Mouse (Mus musculus): ENCODE data around the gene Gm5678.
"Not testable (repeated sequence)": the region's sequence is repeated elsewhere in the genome, so short reads cannot be mapped to it uniquely, and the experiment has no call there.

Gene Gm5678

GRCm38 (mm10) chr16:93607669-93608101 lies 20.2 kb upstream of the Gm5678 start:
- peak; percentile 84 to 88 for DNase-seq (ENCODE audit: low spot score in 2 of 2)

DNA sequence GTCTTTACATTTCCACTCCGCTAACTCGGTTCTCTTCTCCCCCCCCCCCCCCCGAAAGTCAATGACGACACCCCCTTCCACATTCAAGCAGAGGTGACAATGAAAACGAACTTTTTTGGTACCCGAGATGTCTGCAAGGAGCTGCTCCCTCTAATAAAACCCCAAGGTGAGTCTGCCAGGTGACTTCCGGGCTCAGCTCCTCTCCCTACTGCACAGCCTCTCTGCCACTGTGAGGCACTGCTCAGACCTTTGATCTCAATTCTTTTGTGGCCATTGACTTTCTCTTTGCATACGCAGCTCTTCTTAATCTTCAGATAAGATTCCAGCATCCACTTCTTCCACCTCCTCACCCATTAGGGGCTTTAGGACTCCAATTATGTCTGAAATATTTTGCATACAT lies 19.2 kb upstream of the Gm5678 start:
- DNase-seq (ENCODE audit: low spot score in 2 of 2), result no peak

DNA sequence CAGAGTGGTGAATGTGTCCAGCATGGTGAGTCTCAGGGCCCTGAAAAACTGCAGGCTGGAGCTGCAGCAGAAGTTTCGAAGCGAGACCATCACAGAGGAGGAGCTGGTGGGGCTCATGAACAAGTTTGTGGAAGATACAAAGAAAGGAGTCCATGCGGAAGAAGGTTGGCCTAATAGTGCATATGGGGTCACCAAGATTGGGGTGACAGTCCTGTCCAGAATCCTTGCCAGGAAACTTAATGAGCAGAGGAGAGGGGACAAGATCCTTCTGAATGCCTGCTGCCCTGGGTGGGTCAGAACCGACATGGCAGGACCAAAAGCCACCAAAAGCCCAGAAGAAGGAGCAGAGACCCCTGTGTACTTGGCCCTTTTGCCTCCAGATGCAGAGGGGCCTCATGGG lies 18.1 kb upstream of the Gm5678 start:
- no peak for DNase-seq (ENCODE audit: low spot score in 2 of 2)

- no peak for DNase-seq (ENCODE audit: low spot score in 2 of 2)
These were observed 16.9 kb upstream of the Gm5678 start for GRCm38 (mm10) chr16:93610961-93611360.

DNA sequence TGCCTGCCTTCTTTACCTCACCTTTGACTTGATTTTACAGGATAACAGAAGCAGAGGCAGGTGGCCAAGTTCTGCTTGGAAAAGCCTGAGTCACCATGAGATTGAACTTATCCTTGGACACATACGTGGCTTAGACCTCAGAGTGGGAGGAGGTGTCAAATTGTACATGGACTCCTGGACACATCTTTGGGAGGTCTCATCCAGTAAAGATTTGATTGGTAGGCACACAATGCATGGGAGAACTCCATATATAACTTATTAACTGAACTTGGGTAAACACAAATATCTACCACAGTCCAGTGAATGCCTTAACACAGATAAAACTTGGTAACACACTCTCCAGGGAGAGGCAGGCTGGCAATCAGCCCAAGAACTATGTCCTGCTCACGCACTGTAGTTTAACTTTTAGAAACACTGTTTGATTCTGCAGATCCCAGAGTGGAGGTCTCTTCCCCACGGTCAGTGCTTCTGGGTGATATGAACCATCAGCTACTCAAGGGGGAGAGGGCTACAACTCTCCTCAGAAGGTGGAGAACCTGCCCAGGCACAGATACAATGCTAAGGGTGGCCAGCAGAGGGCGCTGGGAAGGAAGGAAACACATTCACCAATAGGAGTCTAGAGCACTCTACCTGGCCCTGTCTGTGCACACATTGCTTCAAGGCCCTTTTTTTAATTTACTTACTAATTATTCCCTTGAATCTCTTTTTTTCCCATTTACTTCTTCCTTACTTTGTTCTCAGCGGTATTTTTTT lies 12.6 kb upstream of the Gm5678 start:
- DNase-seq (ENCODE audit: low spot score in 2 of 2), result peak; percentile 58 to 70

DNA sequence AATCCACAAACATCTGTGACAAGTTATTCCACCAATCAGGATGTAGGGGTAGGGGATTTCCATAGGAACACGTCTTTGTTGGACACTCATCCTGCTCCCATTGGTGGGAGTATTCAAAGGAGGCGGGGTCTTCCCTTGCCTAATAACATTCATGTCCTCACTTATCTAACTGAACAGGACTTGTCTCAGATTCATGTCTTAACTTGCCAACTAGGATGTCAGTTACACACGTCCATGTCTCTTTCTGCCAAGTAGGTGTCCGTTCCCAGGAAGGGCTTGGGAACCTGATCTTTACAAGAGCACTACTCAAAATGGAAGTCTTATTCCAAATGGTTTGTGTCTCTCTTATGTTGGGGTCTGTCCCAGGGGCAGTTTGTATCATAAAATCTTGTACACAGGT lies 4.1 kb upstream of the Gm5678 start:
- DNase-seq (ENCODE audit: low spot score in 2 of 2), result not testable (repeated sequence)

DNA sequence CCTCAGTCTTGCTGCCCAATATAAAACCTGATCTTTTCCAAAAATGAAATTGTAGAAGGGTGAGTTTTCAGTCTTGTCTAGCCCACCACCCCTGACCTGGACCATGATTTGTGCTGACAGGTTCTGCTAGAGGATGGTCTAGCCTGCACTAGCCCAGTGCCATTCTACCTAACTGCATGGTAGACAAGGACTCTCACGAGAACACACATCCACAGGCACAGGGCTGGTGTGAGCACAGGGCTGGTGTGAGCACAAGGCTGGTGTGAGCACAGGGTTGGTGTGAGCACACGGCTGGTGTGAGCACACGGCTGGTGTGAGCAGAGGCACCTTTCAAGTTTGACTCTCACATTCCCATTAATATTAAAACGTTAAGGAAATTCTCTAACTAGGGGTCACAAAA lies 3.2 kb upstream of the Gm5678 start:
- no peak for DNase-seq (ENCODE audit: low spot score in 2 of 2)

GRCm38 (mm10) chr16:93626745-93627144 lies 1.2 kb upstream of the Gm5678 start:
- no peak for DNase-seq (ENCODE audit: low spot score in 2 of 2)

DNA sequence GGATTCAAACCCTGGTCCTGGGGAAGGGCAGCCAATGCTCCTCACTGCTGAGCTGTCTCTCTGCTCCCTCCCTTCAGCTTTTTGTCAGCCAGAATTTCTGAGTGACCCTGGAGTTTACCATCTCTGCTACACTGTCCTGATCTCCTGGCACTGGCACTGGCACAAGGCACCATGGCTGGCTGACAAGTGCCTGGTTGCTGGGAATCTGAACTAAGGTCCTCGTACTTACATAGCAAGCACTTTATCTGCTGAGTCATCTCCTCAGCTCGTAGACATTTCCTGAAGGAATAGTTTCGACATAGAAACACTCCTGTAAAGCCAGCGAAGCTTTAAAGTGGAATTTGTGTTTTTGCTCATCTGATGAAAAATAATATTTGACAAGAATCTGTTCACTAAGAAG lies 16.1 kb downstream of the Gm5678 start:
- no peak for DNase-seq (ENCODE audit: low spot score in 2 of 2)

DNA sequence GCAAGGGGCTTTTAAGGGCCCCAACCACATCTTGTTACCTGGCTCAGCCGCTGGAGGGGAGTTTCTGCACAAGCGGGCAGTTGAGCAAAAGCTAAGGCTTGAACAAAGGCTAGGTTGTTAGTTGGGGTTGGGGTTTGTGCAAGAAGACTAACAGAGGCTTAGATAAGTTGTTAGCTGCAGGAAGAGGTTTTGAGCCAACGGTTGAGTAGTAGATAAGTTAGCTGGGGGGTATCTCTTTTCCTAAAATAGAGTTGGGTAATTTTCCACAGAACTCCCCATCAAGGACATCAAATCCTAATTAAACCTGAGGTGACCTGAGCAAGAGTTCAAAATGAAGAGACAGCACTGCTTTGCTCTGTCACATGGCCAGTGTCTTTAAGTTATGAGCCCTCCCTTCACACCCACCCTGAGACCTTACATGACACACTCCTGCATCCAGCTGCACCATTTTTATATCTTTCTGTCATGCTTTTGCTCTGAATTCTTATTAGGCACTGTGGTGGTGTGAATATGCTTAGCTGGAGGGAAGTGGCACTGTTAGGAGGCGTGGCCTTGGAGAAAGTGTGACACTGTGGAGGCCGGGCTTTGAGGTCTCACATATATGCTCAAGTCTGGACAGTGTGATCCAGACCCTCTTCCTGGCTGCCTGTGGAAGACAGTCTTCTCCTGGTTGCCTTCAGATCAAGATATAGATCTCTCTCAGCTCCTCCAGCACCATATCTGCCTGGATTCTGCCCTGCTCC lies 20.7 kb downstream of the Gm5678 start:
- no peak for DNase-seq (ENCODE audit: low spot score in 2 of 2)

DNA sequence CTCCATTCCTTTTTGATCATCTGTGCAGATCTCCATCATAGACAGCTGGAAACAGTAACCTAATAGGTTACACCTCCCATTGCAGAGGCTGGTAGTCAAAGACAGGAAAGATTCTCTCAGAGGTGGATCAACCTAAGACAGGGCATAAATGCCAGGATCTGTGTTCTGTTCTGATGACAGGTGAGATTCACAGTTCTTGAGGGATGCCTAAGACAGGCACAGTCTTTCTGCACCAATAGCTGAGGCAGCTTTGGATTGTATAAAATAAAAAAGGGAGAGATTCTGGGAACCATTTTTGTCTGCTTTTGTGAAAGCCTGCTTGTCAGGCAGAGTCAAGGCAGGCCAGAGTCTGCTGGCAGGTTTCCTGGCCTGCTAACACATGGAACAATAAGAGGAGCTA lies 40.1 kb downstream of the Gm5678 start:
- no peak for DNase-seq (ENCODE audit: low spot score in 2 of 2)

DNA sequence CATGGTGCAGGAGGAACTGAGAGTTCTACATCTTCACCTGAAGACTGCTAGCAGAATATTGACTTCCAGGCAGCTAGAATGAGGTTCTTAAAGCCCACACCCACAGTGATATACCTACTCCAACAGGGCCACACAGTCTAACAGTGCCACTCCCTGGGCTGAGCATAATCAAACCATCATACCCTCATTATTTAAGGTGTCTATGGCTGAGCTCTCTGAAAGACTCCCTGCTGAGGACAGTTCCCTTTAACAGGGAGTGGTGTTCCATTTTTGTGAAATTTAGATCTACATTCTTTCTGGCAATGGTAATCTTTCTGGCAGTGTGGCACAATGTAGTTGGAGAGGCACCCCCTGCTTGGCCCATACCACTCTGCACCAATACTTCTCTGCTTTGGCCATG lies 41.6 kb downstream of the Gm5678 start:
- DNase-seq (ENCODE audit: low spot score in 2 of 2), result no peak

GRCm38 (mm10) chr16:93670466-93670865 lies 42.6 kb downstream of the Gm5678 start:
- DNase-seq (ENCODE audit: low spot score in 2 of 2), result not testable (repeated sequence)

GRCm38 (mm10) chr16:93671064-93671463 lies 43.2 kb downstream of the Gm5678 start:
- no peak for DNase-seq (ENCODE audit: low spot score in 2 of 2)

- DNase-seq (ENCODE audit: low spot score in 2 of 2), result no peak
These were observed 48.5 kb downstream of the Gm5678 start for GRCm38 (mm10) chr16:93676376-93676775.

DNA sequence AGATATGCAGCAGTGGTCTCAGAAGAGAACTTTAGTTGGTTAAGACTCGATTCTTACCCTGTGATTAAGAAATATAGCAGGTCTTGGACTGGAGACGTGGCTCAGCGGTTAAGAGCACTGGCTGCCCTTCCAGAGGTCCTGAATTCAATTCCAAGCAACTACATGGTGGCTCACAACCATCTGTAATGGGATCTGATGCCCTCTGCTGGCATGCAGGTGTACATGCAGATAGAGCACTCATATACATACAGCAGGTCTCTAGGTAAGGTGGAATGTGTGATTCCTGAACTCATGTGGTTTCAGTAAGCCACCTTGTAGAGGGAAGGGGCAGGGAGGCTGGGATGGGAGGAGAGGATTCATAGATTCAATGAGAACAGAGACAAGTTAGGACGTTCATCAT lies 50.3 kb downstream of the Gm5678 start:
- DNase-seq (ENCODE audit: low spot score in 2 of 2), result no peak

DNA sequence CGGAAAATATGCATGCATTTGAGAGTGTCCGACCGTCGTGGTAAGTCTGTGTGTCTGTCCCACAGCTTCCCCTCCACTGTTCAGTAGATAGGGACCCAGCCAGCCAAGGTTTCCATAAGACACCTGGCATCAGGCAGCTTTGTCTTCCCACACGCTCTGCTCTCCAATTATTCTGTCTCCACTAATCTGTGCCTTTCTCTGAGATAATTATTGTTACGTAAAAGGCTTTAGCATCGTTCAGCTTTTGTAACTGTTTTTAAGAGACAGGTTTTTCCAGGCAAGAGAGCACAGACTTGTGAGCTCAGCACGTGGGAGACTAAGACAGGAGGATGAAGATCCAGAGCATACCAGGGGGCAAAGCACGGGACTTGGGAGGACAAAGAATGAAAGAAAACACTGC lies 51.3 kb downstream of the Gm5678 start:
- no peak for DNase-seq (ENCODE audit: low spot score in 2 of 2)

Data from spleen, postnatal 36 days (tissue).